Mouse (Mus musculus): Measurements from ENCODE around the gene Tppp3.

Tppp3 gene

GRCm38 (mm10) chr8:105437078-105437748 is 34.1 kb downstream of the Tppp3 start:
- in situ Hi-C loops (cut with MboI; ENCODE audit: unreplicated experiment in 2 of 2), result loop anchor here (5.0 kb wide), 1 partner anchor 35 kb away; the partner anchor contains the start of gene Tppp3 (in 2 of the 2)

DNA sequence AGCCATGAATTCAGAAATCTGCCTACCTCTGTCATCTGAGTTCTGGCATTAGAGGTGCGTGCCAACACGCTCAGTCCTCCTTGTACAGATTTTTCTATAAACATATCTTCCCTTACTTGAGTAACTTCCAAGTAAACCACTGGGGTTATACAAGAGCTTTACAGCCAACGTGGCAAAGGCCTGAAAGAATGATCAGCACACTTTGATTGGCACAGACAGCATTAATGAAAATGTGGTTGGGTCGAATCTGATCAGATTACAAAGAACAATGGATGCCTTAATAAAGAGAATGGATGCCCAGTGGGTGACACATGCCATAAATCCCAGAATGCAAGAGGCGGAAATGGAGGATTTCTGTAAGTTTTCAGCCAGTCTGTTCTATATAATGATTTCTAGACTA is 35.1 kb downstream of the Tppp3 start:
- in situ Hi-C loops (cut with MboI; ENCODE audit: unreplicated experiment in 2 of 2), result loop anchor here (5.0 kb wide), 1 partner anchor 36 kb away; the partner anchor contains the start of gene Tppp3 (in 2 of the 2)

DNA sequence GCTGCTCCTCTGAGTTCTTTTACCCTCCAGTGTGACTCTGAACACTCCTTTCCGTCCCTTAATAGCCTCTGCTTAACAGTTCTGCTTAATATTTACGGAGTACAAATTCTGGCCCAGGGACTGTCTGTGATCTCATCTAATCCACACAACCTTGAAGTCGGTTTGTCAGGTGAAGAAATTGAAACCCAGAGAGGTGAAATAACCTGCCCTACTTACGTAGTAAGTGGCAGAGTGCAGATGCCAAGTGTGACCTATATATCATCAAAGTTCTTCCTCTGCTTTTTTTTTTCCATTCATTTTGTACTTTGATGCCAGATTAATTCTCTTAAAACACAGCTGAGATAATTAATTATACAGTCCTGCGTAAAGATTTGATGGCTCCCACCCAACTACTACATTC is 37.2 kb downstream of the Tppp3 start:
- in situ Hi-C loops (cut with MboI; ENCODE audit: unreplicated experiment in 2 of 2), result no loop called here

DNA sequence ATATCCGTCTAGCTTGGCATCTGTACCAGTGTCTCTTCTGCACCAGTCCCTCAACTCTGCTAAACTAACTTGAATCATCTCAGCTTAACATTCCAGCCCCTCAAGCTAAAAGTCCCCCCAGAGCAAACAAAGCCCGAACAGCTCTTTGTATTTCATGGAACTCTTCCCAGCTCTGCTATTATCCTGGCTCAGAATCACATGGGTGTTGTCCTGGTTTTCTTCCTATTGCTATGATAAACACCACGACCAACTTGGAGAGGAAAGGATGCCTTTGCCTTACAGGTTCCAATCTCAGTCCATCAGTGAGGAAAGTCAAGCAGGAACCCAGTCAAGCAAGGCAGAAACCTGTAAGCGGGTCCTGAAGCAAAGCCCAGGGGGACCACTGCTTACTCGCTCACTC is 37.8 kb downstream of the Tppp3 start:
- in situ Hi-C loops (cut with MboI; ENCODE audit: unreplicated experiment in 2 of 2), result no loop called here

DNA sequence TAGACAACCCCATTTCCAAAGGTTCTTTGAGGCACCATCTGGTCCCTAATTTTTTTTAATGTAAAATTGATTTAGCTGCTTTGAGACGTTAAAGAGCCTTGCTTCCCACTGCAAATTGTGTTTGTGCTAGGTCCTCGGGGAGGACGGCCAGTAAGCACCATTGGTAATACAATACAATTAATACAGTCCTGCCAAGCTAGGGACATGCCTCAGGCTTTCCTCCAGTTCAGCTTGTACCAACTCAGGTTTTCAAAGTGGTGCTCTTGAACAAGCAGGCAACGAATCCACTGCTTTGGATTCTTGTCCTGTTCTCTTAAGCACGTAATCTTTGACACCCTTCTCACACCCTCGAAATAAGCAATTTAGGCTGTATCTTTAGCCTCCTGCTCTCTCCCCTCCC is 38.3 kb downstream of the Tppp3 start:
- in situ Hi-C loops (cut with MboI; ENCODE audit: unreplicated experiment in 2 of 2), result no loop called here

DNA sequence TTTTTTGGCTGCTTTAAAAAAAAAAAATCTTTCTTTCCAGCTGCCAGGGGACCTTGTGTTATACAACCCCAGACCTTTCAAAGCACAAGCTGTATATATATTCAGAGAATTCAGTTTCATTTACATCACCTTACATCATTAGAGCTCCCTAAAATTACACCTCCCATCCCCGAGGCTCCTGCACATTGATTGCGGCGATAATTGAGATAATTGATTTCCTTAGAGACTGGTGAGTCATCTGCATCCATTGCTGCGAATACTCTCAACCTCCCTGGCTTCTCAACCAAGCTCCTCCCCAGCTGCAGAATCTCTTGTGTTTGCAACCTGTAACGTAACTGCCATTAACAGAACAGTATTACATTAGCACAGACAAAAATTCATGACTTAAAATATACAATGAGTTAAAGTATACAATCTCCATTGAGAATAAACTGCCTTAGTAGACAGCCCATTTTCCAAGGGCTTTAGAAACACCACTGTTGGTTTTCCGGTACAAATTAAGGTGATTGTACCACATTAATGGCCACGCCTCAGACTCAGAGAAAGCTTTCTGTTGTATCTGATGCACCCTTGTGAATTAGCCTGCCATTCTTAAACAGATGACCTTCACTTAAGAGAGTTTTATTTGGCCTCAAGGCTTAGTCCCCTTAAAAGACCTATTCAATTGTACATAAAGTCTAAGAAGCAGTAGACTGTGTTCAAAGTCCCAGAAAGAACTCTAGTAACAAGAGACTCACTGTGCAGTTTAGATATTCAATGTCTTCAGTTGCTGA is 39.4 kb downstream of the Tppp3 start:
- in situ Hi-C loops (cut with MboI; ENCODE audit: unreplicated experiment in 2 of 2), result no loop called here

- in situ Hi-C loops (cut with MboI; ENCODE audit: unreplicated experiment in 2 of 2), result no loop called here
Observed at GRCm38 (mm10) chr8:105426878-105427277, 44.4 kb downstream of the Tppp3 start.

DNA sequence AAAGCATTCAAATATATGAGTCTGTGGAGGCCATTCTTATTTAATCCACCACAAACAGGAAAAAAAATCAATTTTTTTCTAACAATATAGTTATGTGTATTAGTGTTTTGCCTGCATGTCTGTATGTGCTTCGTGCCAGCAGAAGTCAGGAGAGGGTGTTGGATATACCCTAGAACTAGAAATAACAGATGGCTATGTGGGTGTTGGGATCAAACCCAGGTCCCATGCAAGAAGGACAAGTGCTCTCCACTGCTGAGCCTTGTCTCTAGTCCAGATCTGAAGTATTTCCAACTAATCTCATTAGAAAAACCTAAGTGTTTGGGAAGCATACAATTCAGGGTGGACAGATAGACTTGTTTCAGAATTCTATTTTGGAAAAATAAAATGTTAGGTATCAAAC is 49.3 kb downstream of the Tppp3 start:
- in situ Hi-C loops (cut with MboI; ENCODE audit: unreplicated experiment in 2 of 2), result no loop called here

DNA sequence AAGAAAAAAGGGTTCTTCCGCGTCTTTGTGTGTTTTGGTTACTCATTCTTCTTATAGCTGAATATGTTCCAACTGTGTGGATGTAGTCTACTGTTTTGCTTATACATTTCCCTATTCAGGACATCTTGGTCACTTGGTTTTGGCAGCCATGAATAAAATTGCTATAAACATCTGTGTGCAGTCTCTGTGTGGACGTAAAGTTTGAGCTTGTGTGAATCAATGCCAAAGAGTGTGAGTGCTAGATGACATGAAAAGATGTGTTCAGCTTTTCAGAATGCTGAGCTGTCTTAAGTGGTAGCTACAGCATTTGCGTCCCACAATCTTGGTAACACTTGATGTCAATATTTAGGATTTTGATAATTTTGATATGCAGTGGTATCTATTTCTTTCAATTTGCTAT is 51.5 kb downstream of the Tppp3 start:
- in situ Hi-C loops (cut with MboI; ENCODE audit: unreplicated experiment in 2 of 2), result no loop called here

GRCm38 (mm10) chr8:105418992-105419391 is 52.3 kb downstream of the Tppp3 start:
- in situ Hi-C loops (cut with MboI; ENCODE audit: unreplicated experiment in 2 of 2), result no loop called here

Measured in v-Abl transformed pro-B cells (cell line).